Mouse (Mus musculus) neural tube, embryonic 10.5 days (tissue): ENCODE data around the gene Trip10.

ENCODE experiments used
- DNase-seq: peaks from one replicate; pipeline ENCODE4 v3.0.0-alpha.2; 2017; ENCODE audit warnings: low spot score; ENCODE audit errors: extremely low spot score

Trip10 gene

GRCm38 (mm10) chr17:57290001-57290670 lies 40.9 kb downstream of the Trip10 start:
- DNase-seq = no peak

DNA sequence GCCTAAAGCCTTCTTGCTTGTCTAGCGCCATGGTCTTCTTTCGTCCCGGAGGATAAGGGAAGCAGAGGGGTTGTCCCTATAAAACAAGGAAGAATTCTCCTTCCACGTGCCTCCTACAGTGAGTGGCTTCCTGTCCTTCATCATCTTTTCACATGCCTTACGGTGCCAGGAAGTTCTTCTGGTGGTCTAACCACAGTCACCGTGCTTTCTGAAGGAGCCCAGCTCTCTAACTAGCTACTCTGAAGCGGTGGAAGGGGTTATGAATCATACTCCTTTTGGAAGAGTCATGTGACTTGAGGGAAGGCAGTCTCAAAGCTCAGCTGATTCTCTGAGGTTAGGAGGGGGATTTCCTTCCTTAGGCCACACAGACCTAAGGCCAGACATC lies 41.4 kb downstream of the Trip10 start:
- DNase-seq = no peak

- DNase-seq = no peak
Measured at GRCm38 (mm10) chr17:57292302-57292701, 43.0 kb downstream of the Trip10 start.

DNA sequence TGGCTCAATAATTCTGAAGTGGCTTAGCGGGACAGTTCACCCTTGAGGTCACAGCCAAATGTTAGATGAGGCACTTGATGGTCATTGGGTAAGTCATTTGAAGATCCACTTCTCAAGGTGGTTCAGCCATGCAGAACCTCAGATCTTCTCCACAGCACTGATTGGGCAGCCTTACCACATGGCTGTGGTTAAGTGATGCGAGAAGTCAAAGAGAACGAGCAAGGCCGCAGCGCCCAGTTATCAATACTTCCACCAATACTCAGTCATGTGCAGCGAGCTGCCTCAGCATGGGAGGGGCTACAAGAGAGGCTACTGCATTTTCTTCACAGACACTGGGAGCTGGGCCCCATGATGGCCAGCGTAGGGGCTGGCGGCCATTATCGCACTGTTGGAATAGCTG lies 43.7 kb downstream of the Trip10 start:
- DNase-seq = no peak

DNA sequence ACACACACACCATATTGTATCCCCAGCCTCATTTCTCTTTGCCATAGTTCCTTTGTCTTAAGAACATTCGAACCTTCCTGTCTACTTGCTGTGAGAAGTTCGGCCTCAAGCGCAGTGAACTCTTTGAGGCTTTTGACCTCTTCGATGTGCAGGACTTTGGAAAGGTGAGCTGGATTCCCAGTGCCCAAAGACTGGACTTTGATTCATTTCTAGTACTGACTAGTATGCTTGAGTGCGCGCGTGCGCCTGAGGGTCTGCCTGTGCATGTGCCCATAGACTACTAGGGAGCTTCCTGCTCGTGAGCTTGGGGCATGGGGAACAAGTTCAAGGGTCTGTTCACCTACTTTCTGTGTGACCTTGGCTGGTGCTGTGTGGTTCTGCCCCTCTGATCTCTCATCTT lies 46.7 kb downstream of the Trip10 start:
- DNase-seq = no peak

DNA sequence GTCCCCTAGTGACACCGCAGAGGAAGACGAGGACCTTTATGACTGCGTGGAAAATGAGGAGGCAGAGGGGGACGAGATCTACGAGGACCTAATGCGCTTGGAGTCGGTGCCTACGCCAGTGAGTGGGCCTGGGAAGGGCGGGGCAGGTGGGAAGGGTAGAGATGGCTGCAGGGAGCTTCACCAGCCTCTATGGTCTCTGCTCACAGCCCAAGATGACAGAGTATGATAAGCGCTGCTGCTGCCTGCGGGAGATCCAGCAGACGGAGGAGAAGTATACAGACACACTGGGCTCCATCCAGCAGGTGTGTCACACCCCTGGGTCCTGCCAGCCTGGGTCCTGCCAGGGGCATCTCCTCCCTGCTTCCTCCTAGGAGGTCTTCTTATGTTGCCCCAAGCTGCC lies 47.8 kb downstream of the Trip10 start:
- DNase-seq = no peak

DNA sequence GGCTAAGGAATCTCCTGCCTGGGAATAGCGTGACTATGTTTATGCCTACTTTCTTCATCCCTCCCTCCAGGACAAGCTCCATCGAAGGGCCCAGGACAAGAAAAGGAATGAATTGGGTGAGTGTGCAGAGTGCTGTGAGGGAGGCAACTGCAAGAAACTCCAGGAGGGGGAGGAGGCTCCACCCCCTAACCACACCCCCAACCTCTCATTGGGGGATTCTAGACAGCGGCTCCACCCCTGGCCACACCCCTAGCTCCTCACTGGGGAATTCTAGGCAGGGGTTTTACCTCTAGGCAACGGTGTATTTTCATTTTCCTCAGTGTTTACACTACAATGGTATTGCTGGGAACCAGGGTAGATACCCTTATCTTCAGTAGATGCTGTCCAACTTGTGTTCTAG lies 56.3 kb downstream of the Trip10 start:
- no peak for DNase-seq

GRCm38 (mm10) chr17:57307074-57307473 lies 57.8 kb downstream of the Trip10 start:
- no peak for DNase-seq

- DNase-seq = no peak
Measured at GRCm38 (mm10) chr17:57311801-57312200, 62.5 kb downstream of the Trip10 start.
